Mouse (Mus musculus) CH12.LX (cell line): Measurements from ENCODE around the gene Tmem262.
A peak's percentile ranks its signal among the peaks of the same experiment; 100 is the strongest.

Experiments
- BHLHE40 ChIP-seq: IDR thresholded peaks from 2 replicates; pipeline ENCODE4 v1.6.1; 2011; ENCODE audit warnings: mild to moderate bottlenecking, low read depth, low read length, improper control_type of control experiment
- CHD1 ChIP-seq: IDR thresholded peaks from 2 replicates; pipeline ENCODE4 v1.6.1; 2012; ENCODE audit warnings: low read depth, low read length, improper control_type of control experiment, inconsistent platforms
- CHD2 ChIP-seq: IDR thresholded peaks from 2 replicates; pipeline ENCODE4 v1.6.1; 2011; ENCODE audit warnings: low read length, improper control_type of control experiment
- CTCF ChIP-seq, 2 experiments: IDR thresholded peaks in 1 of 2; conservative IDR thresholded peaks in 1 of 2; 2 replicates each; pipeline ENCODE4 v1.5.1; 2011 to 2012; ENCODE audit warnings: low read depth in 2 of 2, low read length in 2 of 2, improper control_type of control experiment in 1 of 2, inconsistent platforms in 1 of 2, mild to moderate bottlenecking in 1 of 2, moderate library complexity in 1 of 2
- E2F4 ChIP-seq: IDR thresholded peaks from 2 replicates; pipeline ENCODE4 v1.6.1; 2011; ENCODE audit warnings: low read depth, low read length, improper control_type of control experiment; ENCODE audit not compliant: insufficient replicate concordance
- EP300 ChIP-seq: IDR thresholded peaks from 2 replicates; pipeline ENCODE4 v1.6.1; 2011; ENCODE audit warnings: low read length, improper control_type of control experiment
- HCFC1 ChIP-seq: IDR thresholded peaks from 2 replicates; pipeline ENCODE4 v1.6.1; 2012; ENCODE audit warnings: low read depth, mild to moderate bottlenecking, inconsistent platforms, low read length, improper control_type of control experiment
- MAX ChIP-seq: IDR thresholded peaks from 2 replicates; pipeline ENCODE4 v1.6.1; 2011; ENCODE audit warnings: low read length, improper control_type of control experiment
- MAZ ChIP-seq: IDR thresholded peaks from 2 replicates; pipeline ENCODE4 v1.6.1; 2012; ENCODE audit warnings: low read depth, mild to moderate bottlenecking, inconsistent platforms, low read length, improper control_type of control experiment, moderate library complexity
- MEF2A ChIP-seq: IDR thresholded peaks from 2 replicates; pipeline ENCODE4 v1.6.1; 2014; ENCODE audit warnings: low read depth, mild to moderate bottlenecking, inconsistent platforms, low read length, improper control_type of control experiment, borderline replicate concordance
- POLR2A ChIP-seq: IDR thresholded peaks from 2 replicates; pipeline ENCODE4 v1.6.1; 2011; ENCODE audit warnings: low read depth, mild to moderate bottlenecking, improper control_type of control experiment, low read length
- POLR2AphosphoS2 ChIP-seq: IDR thresholded peaks from 2 replicates; pipeline ENCODE4 v1.6.1; 2011; ENCODE audit warnings: low read depth, low read length, improper control_type of control experiment
- ZC3H11A ChIP-seq: IDR thresholded peaks from 2 replicates; pipeline ENCODE4 v1.6.1; 2012; ENCODE audit warnings: low read depth, mild to moderate bottlenecking, inconsistent platforms, low read length, improper control_type of control experiment
- ZMIZ1 ChIP-seq: IDR thresholded peaks from 2 replicates; pipeline ENCODE4 v1.6.1; 2012; ENCODE audit warnings: low read depth, mild to moderate bottlenecking, inconsistent platforms, low read length, improper control_type of control experiment

- no peak for TF ChIP-seq POLR2A
- no peak for TF ChIP-seq HCFC1
- TF ChIP-seq CTCF (conservative IDR thresholded peaks at IDR 0.05 in 1 of 2, IDR thresholded peaks at IDR 0.05 in 1 of 2; ENCODE audit: low read depth in 2 of 2, low read length in 2 of 2): no peak
- no peak for TF ChIP-seq POLR2AphosphoS2
- no peak for TF ChIP-seq CHD2
- no peak for TF ChIP-seq EP300
- no peak for TF ChIP-seq MEF2A
- no peak for TF ChIP-seq MAX
- TF ChIP-seq ZMIZ1: 0 out of 2 replicates have a peak, but pooled peaks have one; percentile 20
- no peak for TF ChIP-seq CHD1
- TF ChIP-seq ZC3H11A: no peak
- no peak for TF ChIP-seq MAZ
- TF ChIP-seq E2F4: no peak
- no peak for TF ChIP-seq BHLHE40
Observed at GRCm38 (mm10) chr19:6101186-6101585, 21.4 kb downstream of the Tmem262 start.
